Mouse (Mus musculus) MEL (cell line): ENCODE measurements around the gene Tubgcp6. TPM values are rescaled to one million over a fixed set of nuclear protein-coding genes. Genes with fewer than 3 reads are reported as not detected.
A peak's percentile ranks its signal among the peaks of the same experiment; 100 is the strongest.

ENCODE experiments used
- DNase-seq: peaks from one replicate; pipeline ENCODE4 v3.0.0; 2011; ENCODE audit warnings: low read depth, low spot score
- H3K27ac ChIP-seq: 2 replicates; pipeline ENCODE4 v1.5.1; 2012; ENCODE audit warnings: low read depth, mild to moderate bottlenecking, control low read depth, low read length, moderate library complexity; ENCODE audit not compliant: control insufficient read depth
- H3K27me3 ChIP-seq, 2 experiments: fragments of 150-350 bp in 1 of 2; sonication (generic) in 1 of 2; 2 replicates each; pipeline ENCODE4 v1.6.1; 2012; ENCODE audit warnings: low read length in 2 of 2, mild to moderate bottlenecking in 2 of 2, improper control_type of control experiment in 1 of 2, moderate library complexity in 1 of 2; ENCODE audit not compliant: insufficient read depth in 2 of 2, control insufficient read depth in 1 of 2
- H3K36me3 ChIP-seq, 2 experiments: 2 replicates each; pipeline ENCODE4 v1.6.1; 2012 to 2014; ENCODE audit warnings: low read length in 2 of 2, improper control_type of control experiment in 1 of 2, inconsistent platforms in 1 of 2, mild to moderate bottlenecking in 1 of 2; ENCODE audit not compliant: insufficient read depth in 2 of 2, control insufficient read depth in 1 of 2
- H3K4me1 ChIP-seq, 2 experiments: fragments of 150-350 bp in 1 of 2; sonication (generic) in 1 of 2; 2 replicates each; pipeline ENCODE4 v1.6.1; 2012; ENCODE audit warnings: low read length in 2 of 2, improper control_type of control experiment in 1 of 2, mild to moderate bottlenecking in 1 of 2; ENCODE audit not compliant: insufficient read depth in 2 of 2, control insufficient read depth in 1 of 2
- H3K4me3 ChIP-seq, 2 experiments: fragments of 150-350 bp in 1 of 2; sonication (generic) in 1 of 2; 2 replicates each; pipeline ENCODE4 v1.5.1; 2012; ENCODE audit warnings: low read depth in 2 of 2, low read length in 2 of 2, mild to moderate bottlenecking in 2 of 2, moderate library complexity in 2 of 2, control low read depth in 1 of 2, improper control_type of control experiment in 1 of 2; ENCODE audit not compliant: control insufficient read depth in 1 of 2, insufficient read depth in 1 of 2
- H3K79me2 ChIP-seq: 2 replicates; pipeline ENCODE4 v1.6.1; 2012; ENCODE audit warnings: mild to moderate bottlenecking, low read length, moderate library complexity; ENCODE audit not compliant: control insufficient read depth, poor library complexity, insufficient read depth
- H3K9ac ChIP-seq: 2 replicates; pipeline ENCODE4 v1.6.1; 2012; ENCODE audit warnings: low read depth, mild to moderate bottlenecking, control low read depth, low read length, moderate library complexity; ENCODE audit not compliant: control insufficient read depth, poor library complexity, severe bottlenecking
- H3K9me3 ChIP-seq: fragments of 150-350 bp; sonication (generic); replicated peaks from 2 replicates; pipeline ENCODE4 v1.6.1; 2012; ENCODE audit warnings: mild to moderate bottlenecking, low read length, improper control_type of control experiment, moderate library complexity; ENCODE audit not compliant: insufficient read depth
- BHLHE40 ChIP-seq: IDR thresholded peaks from 2 replicates; pipeline ENCODE4 v1.6.1; 2012; ENCODE audit warnings: low read depth, mild to moderate bottlenecking, inconsistent platforms, low read length, improper control_type of control experiment, borderline replicate concordance
- CHD2 ChIP-seq: IDR thresholded peaks from 2 replicates; pipeline ENCODE4 v1.6.1; 2011; ENCODE audit warnings: low read length, improper control_type of control experiment
- E2F4 ChIP-seq: IDR thresholded peaks from 2 replicates; pipeline ENCODE4 v1.6.1; 2011; ENCODE audit warnings: low read depth, low read length, improper control_type of control experiment, borderline replicate concordance
- ELF1 ChIP-seq: IDR thresholded peaks from 2 replicates; pipeline ENCODE4 v1.6.1; 2014; ENCODE audit warnings: low read depth, mild to moderate bottlenecking, inconsistent platforms, low read length, improper control_type of control experiment, moderate library complexity
- GATA1 ChIP-seq: IDR thresholded peaks from 2 replicates; pipeline ENCODE4 v1.6.1; 2011; ENCODE audit warnings: low read depth, low read length, improper control_type of control experiment
- HCFC1 ChIP-seq: IDR thresholded peaks from 2 replicates; pipeline ENCODE4 v1.6.1; 2012; ENCODE audit warnings: low read depth, mild to moderate bottlenecking, inconsistent platforms, low read length, improper control_type of control experiment, moderate library complexity
- KAT2A ChIP-seq: conservative IDR thresholded peaks from 2 replicates; pipeline ENCODE4 v1.6.1; 2012; ENCODE audit warnings: low read depth, low read length, improper control_type of control experiment, inconsistent platforms
- MAFK ChIP-seq: IDR thresholded peaks from 2 replicates; pipeline ENCODE4 v1.6.1; 2011; ENCODE audit warnings: low read depth, mild to moderate bottlenecking, low read length, improper control_type of control experiment, borderline replicate concordance
- MAX ChIP-seq: IDR thresholded peaks from 2 replicates; pipeline ENCODE4 v1.6.1; 2011; ENCODE audit warnings: low read length, improper control_type of control experiment
- MEF2A ChIP-seq: IDR thresholded peaks from 2 replicates; pipeline ENCODE4 v1.6.1; 2014; ENCODE audit warnings: low read depth, mild to moderate bottlenecking, inconsistent platforms, low read length, improper control_type of control experiment; ENCODE audit not compliant: poor library complexity, insufficient replicate concordance, severe bottlenecking; ENCODE audit errors: extremely low read depth
- MXI1 ChIP-seq: IDR thresholded peaks from 2 replicates; pipeline ENCODE4 v1.6.1; 2011; ENCODE audit warnings: mild to moderate bottlenecking, low read depth, low read length, improper control_type of control experiment
- NRF1 ChIP-seq: IDR thresholded peaks from 2 replicates; pipeline ENCODE4 v1.6.1; 2014; ENCODE audit warnings: low read depth, mild to moderate bottlenecking, inconsistent platforms, low read length, improper control_type of control experiment, moderate library complexity; ENCODE audit not compliant: poor library complexity, insufficient read depth, severe bottlenecking
- POLR2AphosphoS2 ChIP-seq: IDR thresholded peaks from 2 replicates; pipeline ENCODE4 v1.6.1; 2011; ENCODE audit warnings: low read length, improper control_type of control experiment
- POLR2AphosphoS5 ChIP-seq: IDR thresholded peaks from 2 replicates; pipeline ENCODE4 v1.6.1; 2012; ENCODE audit warnings: low read depth, borderline replicate concordance, mild to moderate bottlenecking, inconsistent platforms, low read length, moderate library complexity, mixed read lengths
- RAD21 ChIP-seq: IDR thresholded peaks from 2 replicates; pipeline ENCODE4 v1.6.1; 2011; ENCODE audit warnings: mild to moderate bottlenecking, low read depth, low read length, improper control_type of control experiment
- RCOR1 ChIP-seq: IDR thresholded peaks from 2 replicates; pipeline ENCODE4 v1.6.1; 2012; ENCODE audit warnings: low read depth, mild to moderate bottlenecking, inconsistent platforms, low read length, improper control_type of control experiment
- SIN3A ChIP-seq: IDR thresholded peaks from 2 replicates; pipeline ENCODE4 v1.6.1; 2012; ENCODE audit warnings: low read length, improper control_type of control experiment, inconsistent platforms
- TAL1 ChIP-seq: IDR thresholded peaks from 2 replicates; pipeline ENCODE4 v1.6.1; 2012; ENCODE audit warnings: mild to moderate bottlenecking, inconsistent platforms, low read length, moderate library complexity, mixed read lengths
- TBP ChIP-seq: IDR thresholded peaks from 2 replicates; pipeline ENCODE4 v1.8.0; 2011; ENCODE audit warnings: low read depth, low read length, improper control_type of control experiment
- UBTF ChIP-seq: IDR thresholded peaks from 2 replicates; pipeline ENCODE4 v1.6.1; 2012; ENCODE audit warnings: low read depth, mild to moderate bottlenecking, inconsistent platforms, low read length, improper control_type of control experiment, moderate library complexity, borderline replicate concordance; ENCODE audit not compliant: insufficient read depth
- USF1 ChIP-seq: IDR thresholded peaks from 2 replicates; pipeline ENCODE4 v1.6.1; 2014; ENCODE audit warnings: low read depth, mild to moderate bottlenecking, inconsistent platforms, low read length, improper control_type of control experiment, moderate library complexity
- USF2 ChIP-seq, 2 experiments: IDR thresholded peaks; 2 replicates each; pipeline ENCODE4 v1.6.1; 2011 to 2012; ENCODE audit warnings: improper control_type of control experiment in 2 of 2, low read length in 2 of 2, borderline replicate concordance in 1 of 2, inconsistent platforms in 1 of 2, low read depth in 1 of 2, mild to moderate bottlenecking in 1 of 2; ENCODE audit not compliant: insufficient read depth in 1 of 2
- ZKSCAN1 ChIP-seq: IDR thresholded peaks from 2 replicates; pipeline ENCODE4 v1.6.1; 2012; ENCODE audit warnings: low read depth, mild to moderate bottlenecking, inconsistent platforms, low read length, improper control_type of control experiment, moderate library complexity
- ZMIZ1 ChIP-seq: IDR thresholded peaks from 2 replicates; pipeline ENCODE4 v1.6.1; 2012; ENCODE audit warnings: low read depth, mild to moderate bottlenecking, inconsistent platforms, low read length, improper control_type of control experiment, moderate library complexity
- ZNF384 ChIP-seq: IDR thresholded peaks from 2 replicates; pipeline ENCODE4 v1.6.1; 2012; ENCODE audit warnings: low read depth, mild to moderate bottlenecking, inconsistent platforms, low read length, improper control_type of control experiment
- polyA plus RNA-seq, 2 experiments: library from polyadenylated mRNA; stranded (reverse) in 1 of 2; unstranded in 1 of 2; fragments of >175 nt in 1 of 2; fragments of >200 nt in 1 of 2; gene quantifications; 2 replicates each; pipeline versions ENCODE4 v1.2.1 to v1.2.4; 2012; ENCODE audit warnings: low replicate concordance in 2 of 2, low read depth in 1 of 2; ENCODE audit not compliant: insufficient read length in 2 of 2, insufficient read depth in 1 of 2, missing spikeins in 1 of 2
- total RNA-seq: library from RNA; depleted of rRNA; stranded (reverse); fragments of 300-350 nt; gene quantifications from 2 replicates; pipeline ENCODE4 v1.2.3, GENCODE M21; 2012

Gene Tubgcp6
- total and polyA plus RNA-seq, 3 experiments, result 17.5 to 25.3 TPM; not detected in 1

GRCm38 (mm10) chr15:89147456-89147855 is 24.5 kb upstream of the Tubgcp6 start:
- no peak overlapping the region for H3K9ac ChIP-seq
- no peaks in the 10 kb centered on the region for H3K4me1 ChIP-seq
- no peaks in the 10 kb centered on the region for H3K9me3 ChIP-seq
- no peak for TF ChIP-seq HCFC1
- no peak for TF ChIP-seq USF1
- no peak for TF ChIP-seq MAX
- TF ChIP-seq ZNF384, result no peak
- no peak for TF ChIP-seq POLR2AphosphoS2
- TF ChIP-seq MXI1, result no peak
- TF ChIP-seq ZMIZ1, result no peak
- no peak for TF ChIP-seq ELF1
- no peak for TF ChIP-seq RAD21
- TF ChIP-seq CHD2, result no peak
- H3K27ac ChIP-seq, result no peak overlapping the region
- H3K4me3 ChIP-seq, result no peak overlapping the region
- H3K27me3 ChIP-seq, result 0 out of 4 replicates have a peak, but pooled peaks cover 0 to 1% of the 10 kb centered on the region in 2 experiments
- DNase-seq, result no peak
- H3K36me3 ChIP-seq, result no peaks in the 10 kb centered on the region
- no peaks in the 10 kb centered on the region for H3K79me2 ChIP-seq

GRCm38 (mm10) chr15:89147024-89147423 is 24.1 kb upstream of the Tubgcp6 start:
- no peak overlapping the region for H3K4me3 ChIP-seq
- H3K27ac ChIP-seq, result no peak overlapping the region
- peak; percentile 20 for DNase-seq

GRCm38 (mm10) chr15:89146537-89146936 is 23.6 kb upstream of the Tubgcp6 start:
- H3K9me3 ChIP-seq, result no peaks in the 10 kb centered on the region
- DNase-seq, result no peak
- H3K79me2 ChIP-seq, result no peaks in the 10 kb centered on the region
- H3K4me3 ChIP-seq, result no peak overlapping the region
- no peak overlapping the region for H3K27ac ChIP-seq
- TF ChIP-seq E2F4 (no peak), UBTF (no peak), ZKSCAN1 (no peak), MEF2A (no peak), GATA1 (no peak), USF2 (IDR thresholded peaks at IDR 0.05; ENCODE audit: borderline replicate concordance in 1 of 2, insufficient read depth in 1 of 2, low read depth in 1 of 2, low read length in 2 of 2) (no peak), SIN3A (no peak), TBP (no peak), NRF1 (no peak), ZNF384 (no peak), ZMIZ1 (no peak), POLR2AphosphoS5 (no peak), ELF1 (no peak), BHLHE40 (no peak), TAL1 (no peak), RCOR1 (no peak), KAT2A (no peak)
- H3K27me3 ChIP-seq, result 0 out of 4 replicates have a peak, but pooled peaks cover 0 to 1% of the 10 kb centered on the region in 2 experiments
- no peak overlapping the region for H3K9ac ChIP-seq
- no peaks in the 10 kb centered on the region for H3K36me3 ChIP-seq
- no peaks in the 10 kb centered on the region for H3K4me1 ChIP-seq

More at GRCm38 (mm10) chr15:89147024-89147423, 24.1 kb upstream of the Tubgcp6 start:
- Histone ChIP-seq H3K9ac (no peak overlapping the region), H3K9me3 (no peaks in the 10 kb centered on the region), H3K4me1 (no peaks in the 10 kb centered on the region), H3K36me3 (no peaks in the 10 kb centered on the region)
- TF ChIP-seq MAFK, result no peak
- TF ChIP-seq, all 39 proteins: peak for 0
- Histone ChIP-seq H3K27me3 (0 out of 4 replicates have a peak, but pooled peaks cover 0 to 1% of the 10 kb centered on the region in 2 experiments), H3K79me2 (no peaks in the 10 kb centered on the region)
